Mouse (Mus musculus) erythroblast, embryonic 14.5 days (primary cell): ENCODE measurements around the gene Cbx7.

Experiments
- GATA1 ChIP-seq: IDR thresholded peaks from 2 replicates; pipeline ENCODE4 v1.6.1; 2012; ENCODE audit warnings: low read length, inconsistent platforms, mixed read lengths
- TAL1 ChIP-seq: IDR thresholded peaks from 3 replicates; pipeline ENCODE4 v1.6.1; 2012; ENCODE audit warnings: low read length, inconsistent platforms, mixed read lengths

DNA sequence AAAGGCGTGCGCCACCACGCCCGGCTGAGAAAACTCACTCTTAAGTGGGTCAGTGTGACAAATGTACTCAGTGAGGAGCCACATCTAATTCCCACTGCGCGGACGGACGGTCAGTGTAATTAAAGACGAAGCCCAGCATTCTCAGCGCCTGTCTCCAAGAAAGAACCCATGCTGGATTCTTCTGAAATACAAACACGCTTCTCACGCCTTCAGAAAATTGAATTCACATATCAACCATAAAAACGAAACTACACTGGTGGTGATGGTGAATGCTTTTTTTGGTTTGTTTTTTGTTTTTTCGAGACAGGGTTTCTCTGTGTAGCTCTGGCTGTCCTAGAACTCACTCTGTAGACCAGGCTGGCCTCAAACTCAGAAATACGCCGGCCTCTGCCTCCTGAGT lies 31.0 kb downstream of the Cbx7 start:
- TF ChIP-seq GATA1 (no peak), TAL1 (no peak)
